Mouse (Mus musculus) embryo, embryonic 9.5 days (tissue): ENCODE measurements at regions not wholly inside any gene's neighbourhood (a gene's known extent, or its start where the extent isn't known, plus 50 kb on each side); places are given as distances from the start of the nearest gene placed in this dataset.
"Not testable (repeated sequence)": the region's sequence is repeated elsewhere in the genome, so short reads cannot be mapped to it uniquely, and the experiment has no call there.

Source experiments
- DNase-seq: peaks from one replicate; pipeline ENCODE4 v3.0.0-alpha.2; 2017; ENCODE audit errors: extremely low spot score

GRCm38 (mm10) chr13:88459474-88460173 lies 361.6 kb upstream of the Edil3 start:
- no peak for DNase-seq

- DNase-seq, result no peak
Measured at GRCm38 (mm10) chr13:88490104-88490503, 331.2 kb upstream of the Edil3 start.

- no peak for DNase-seq
Measured at GRCm38 (mm10) chr13:88510850-88511554, 310.3 kb upstream of the Edil3 start.

GRCm38 (mm10) chr13:88534796-88535195 lies 286.5 kb upstream of the Edil3 start:
- no peak for DNase-seq

- DNase-seq, result no peak
Measured at GRCm38 (mm10) chr13:88554504-88554903, 266.8 kb upstream of the Edil3 start.

GRCm38 (mm10) chr13:88564978-88565377 lies 256.3 kb upstream of the Edil3 start:
- DNase-seq, result no peak

- no peak for DNase-seq
Measured at GRCm38 (mm10) chr13:88602244-88602643, 219.0 kb upstream of the Edil3 start.

GRCm38 (mm10) chr13:88610610-88611009 lies 210.7 kb upstream of the Edil3 start:
- DNase-seq, result no peak

- DNase-seq, result no peak
Measured at GRCm38 (mm10) chr13:88613231-88613630, 208.0 kb upstream of the Edil3 start.

- no peak for DNase-seq
Measured at GRCm38 (mm10) chr13:88650135-88650534, 171.1 kb upstream of the Edil3 start.

- DNase-seq, result no peak
Measured at GRCm38 (mm10) chr13:88651036-88651435, 170.2 kb upstream of the Edil3 start.

- DNase-seq, result no peak
Measured at GRCm38 (mm10) chr13:88655030-88655429, 166.2 kb upstream of the Edil3 start.

GRCm38 (mm10) chr13:88675835-88676234 lies 145.4 kb upstream of the Edil3 start:
- DNase-seq, result no peak

- peak; percentile 32 for DNase-seq
Measured at GRCm38 (mm10) chr13:88704526-88704925, 116.7 kb upstream of the Edil3 start.

GRCm38 (mm10) chr13:88729626-88730025 lies 91.6 kb upstream of the Edil3 start:
- not testable (repeated sequence) for DNase-seq

GRCm38 (mm10) chr13:88749916-88750315 lies 71.4 kb upstream of the Edil3 start:
- DNase-seq, result no peak
